Mouse (Mus musculus) lung, adult 2 months (tissue): Measurements from ENCODE around the gene Gas6. TPM values are rescaled to one million over a fixed set of nuclear protein-coding genes. Genes with fewer than 3 reads are reported as not detected.

ENCODE experiments used
- DNase-seq: peaks from one replicate; pipeline ENCODE4 v3.0.0; 2022
- H3K4me1 ChIP-seq: fragments of 200-500 bp; 2 replicates; pipeline ENCODE4 v1.6.1; 2011; ENCODE audit warnings: low read length; ENCODE audit not compliant: control insufficient read depth, insufficient read depth
- H3K4me3 ChIP-seq: fragments of 200-500 bp; replicated peaks from 2 replicates; pipeline ENCODE3; 2011; ENCODE audit warnings: low read depth, mild to moderate bottlenecking, control low read depth, low read length; ENCODE audit errors: extremely low read depth
- CTCF ChIP-seq: fragments of 200-500 bp; IDR thresholded peaks from 2 replicates; pipeline ENCODE4 v1.5.1; 2011; ENCODE audit warnings: mild to moderate bottlenecking, low read length, control low read depth; ENCODE audit not compliant: insufficient read depth
- POLR2A ChIP-seq: fragments of 200-500 bp; IDR thresholded peaks from 2 replicates; pipeline ENCODE4 v1.6.1; 2011; ENCODE audit warnings: low read depth, mild to moderate bottlenecking, control low read depth, low read length, borderline replicate concordance; ENCODE audit errors: extremely low read depth
- WGBS: fragments of 180-500 bp; shearing (Covaris S2); methylation state at CpG from one replicate; pipeline ENCODE4 v1.1.7; 2018; 5-methylcytosine and 5-hydroxymethylcytosine counted together
- polyA plus RNA-seq: library from polyadenylated mRNA; depleted of rRNA; stranded (reverse); fragments of >200 nt; gene quantifications from 2 replicates; pipeline ENCODE4 v1.2.3, GENCODE M21; 2012

The Gas6 gene
- polyA plus RNA-seq, 1 experiment, result 264 TPM

- DNase-seq, result no peak
Measured at GRCm38 (mm10) chr8:13512016-13512415, 17.7 kb upstream of the Gas6 start.

GRCm38 (mm10) chr8:13507284-13507937, 13.1 kb upstream of the Gas6 start:
- no peak overlapping the region for H3K4me3 ChIP-seq
- peaks cover 8% of the 10 kb centered on the region for H3K4me1 ChIP-seq
- TF ChIP-seq POLR2A (no peak), CTCF (no peak)
- 57% methylated on average over 3 of the region's 3 CpGs for WGBS
- no peak for DNase-seq

More at GRCm38 (mm10) chr8:13512016-13512415, 17.7 kb upstream of the Gas6 start:
- TF ChIP-seq CTCF (no peak), POLR2A (no peak)
- 76% methylated on average over 5 of the region's 5 CpGs for WGBS
- H3K4me3 ChIP-seq, result no peak overlapping the region
- H3K4me1 ChIP-seq, result peaks cover 10% of the 10 kb centered on the region

- peak; percentile 82 for DNase-seq
Measured at GRCm38 (mm10) chr8:13506849-13507248, 12.6 kb upstream of the Gas6 start.

DNA sequence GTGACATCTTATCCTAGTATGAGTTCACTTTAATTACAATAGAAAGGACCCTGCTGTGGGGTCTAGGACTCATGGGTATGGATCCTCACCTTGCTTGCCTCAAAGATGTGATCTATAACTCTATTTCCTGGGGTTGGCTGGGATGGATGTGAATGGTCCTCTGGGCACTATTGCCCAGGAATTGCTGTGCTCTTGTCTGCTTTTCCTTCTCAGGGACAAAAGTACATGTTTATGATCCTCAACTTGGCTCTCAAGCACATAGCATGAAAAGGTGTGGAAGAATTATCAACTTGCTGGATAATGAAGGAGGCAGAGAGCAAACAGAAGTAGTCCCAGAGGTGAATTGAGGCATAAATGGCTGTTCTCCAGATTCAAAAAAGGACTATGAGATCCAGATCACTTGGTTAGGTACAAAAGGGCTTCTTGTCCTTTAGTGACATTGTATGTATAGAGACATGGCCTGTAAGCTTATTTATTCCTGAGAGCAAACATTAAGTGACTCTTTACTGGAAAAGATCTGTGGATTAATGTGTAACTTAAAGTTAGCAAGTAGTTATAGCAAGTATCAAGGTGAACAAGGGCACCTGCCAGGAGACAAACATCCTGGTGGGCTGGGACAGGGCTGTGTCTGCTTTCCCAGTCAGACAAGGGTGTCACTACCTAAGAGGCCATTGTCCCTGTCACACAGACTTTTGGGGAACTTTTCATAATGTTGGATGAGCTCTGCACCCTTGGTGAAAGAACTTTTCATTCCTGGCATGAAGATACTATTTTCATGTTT, 10.8 kb upstream of the Gas6 start:
- TF ChIP-seq POLR2A (no peak), CTCF (no peak)
- Histone ChIP-seq H3K4me1 (peaks cover 8% of the 10 kb centered on the region), H3K4me3 (no peak overlapping the region)
- DNase-seq, result no peak

More at GRCm38 (mm10) chr8:13506849-13507248, 12.6 kb upstream of the Gas6 start:
- 15% methylated on average over 4 of the region's 4 CpGs for WGBS
- TF ChIP-seq POLR2A (no peak), CTCF (no peak)
- Histone ChIP-seq H3K4me1 (peaks cover 8% of the 10 kb centered on the region), H3K4me3 (no peak overlapping the region)

- Histone ChIP-seq H3K4me1 (peaks cover 8% of the 10 kb centered on the region), H3K4me3 (no peak overlapping the region)
- TF ChIP-seq POLR2A, result no peak
- no peak for TF ChIP-seq CTCF
- 53% methylated on average over 8 of the region's 8 CpGs for WGBS
- DNase-seq, result no peak
Measured at GRCm38 (mm10) chr8:13503936-13504606, 9.8 kb upstream of the Gas6 start.

DNA sequence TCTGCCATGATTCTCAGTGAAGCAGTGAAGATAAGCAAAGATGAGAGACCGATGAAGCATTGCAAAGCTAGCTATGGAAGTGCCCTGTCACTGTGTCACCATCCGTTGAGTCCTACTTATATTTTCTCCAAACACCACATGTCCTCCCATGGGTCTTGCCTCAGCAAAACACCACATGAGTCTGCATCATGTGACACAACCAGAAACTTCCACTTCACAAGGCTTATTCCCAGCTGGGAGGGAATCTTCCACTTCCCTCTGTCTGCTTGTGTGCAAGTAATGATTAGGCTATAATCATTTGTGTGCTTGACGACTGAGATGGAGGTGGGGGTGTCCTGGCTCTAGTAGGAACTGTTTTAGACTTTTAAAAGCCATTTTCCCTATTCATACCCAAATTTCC, 6.9 kb upstream of the Gas6 start:
- TF ChIP-seq POLR2A (no peak), CTCF (no peak)

GRCm38 (mm10) chr8:13493011-13493410, 1.3 kb downstream of the Gas6 start:
- TF ChIP-seq CTCF, result no peak
- TF ChIP-seq POLR2A, result no peak
- WGBS, result 34% methylated on average over 11 of the region's 11 CpGs
- Histone ChIP-seq H3K4me3 (peak overlapping the region; percentile 70), H3K4me1 (peaks cover 26% of the 10 kb centered on the region)
- no peak for DNase-seq

More for the DNA sequence above, 6.9 kb upstream of the Gas6 start:
- 84% methylated on average over 3 of the region's 3 CpGs for WGBS
- Histone ChIP-seq H3K4me1 (no peaks in the 10 kb centered on the region), H3K4me3 (no peak overlapping the region)
- DNase-seq, result no peak

DNA sequence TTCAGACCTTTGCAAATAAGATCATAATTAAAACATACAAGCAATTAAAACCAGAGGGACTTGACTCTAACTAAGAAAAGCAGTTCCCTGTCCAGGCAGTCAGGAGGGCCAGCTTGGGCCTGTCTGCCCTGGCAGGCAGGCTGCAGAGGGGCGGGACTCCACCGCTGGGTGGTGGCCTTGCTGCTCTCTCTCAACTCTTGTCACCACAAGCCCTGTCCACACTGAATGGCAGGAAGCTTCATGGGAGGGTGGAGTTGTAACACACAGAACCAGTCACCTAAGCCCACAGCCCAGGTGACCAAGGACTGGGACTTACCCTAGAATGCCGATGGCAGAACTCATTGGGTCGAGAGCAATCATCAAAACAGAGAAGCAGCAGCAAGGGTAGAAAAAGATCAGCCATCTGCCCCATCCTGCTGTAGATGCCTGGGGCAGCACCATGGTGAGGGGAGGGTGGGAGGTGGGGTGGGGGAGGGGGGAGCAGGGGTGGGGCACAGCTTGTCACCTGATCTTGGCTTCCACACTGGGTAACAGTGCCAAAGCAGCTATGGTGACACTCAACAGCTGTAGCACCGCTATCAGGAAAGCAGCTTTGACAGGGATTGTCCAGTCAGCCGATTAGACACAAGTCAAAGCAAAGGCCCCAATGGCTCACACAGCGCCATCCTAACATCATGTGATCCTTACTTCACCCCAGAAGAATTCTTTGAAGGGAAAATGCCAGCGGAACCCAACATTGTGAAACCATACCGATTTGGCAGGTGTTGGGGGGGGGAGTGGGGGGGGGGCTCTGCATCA, 1.9 kb downstream of the Gas6 start:
- TF ChIP-seq POLR2A (no peak), CTCF (no peak)
- Histone ChIP-seq H3K4me1 (peaks cover 26% of the 10 kb centered on the region), H3K4me3 (peak overlapping the region; percentile 70)
- DNase-seq, result peak; percentile 60
- WGBS, result 32% methylated on average over 9 of the region's 9 CpGs
